Mouse (Mus musculus): Measurements from ENCODE around the gene Bicc1. TPM values are rescaled to one million over a fixed set of nuclear protein-coding genes. Genes with fewer than 3 reads are reported as not detected.

The Bicc1 gene
- polyA plus RNA-seq, 1 experiment from 2014 or later, result 4.9 TPM

GRCm38 (mm10) chr10:71093312-71093711 is 66.2 kb downstream of the Bicc1 start:
- WGBS, result 95% methylated on average over 2 of the region's 2 CpGs
- Histone ChIP-seq H3K4me3 (ENCODE audit: low read length) (no peak overlapping the region), H3K4me1 (ENCODE audit: control insufficient read depth, insufficient read depth, low read depth, low read length) (no peaks in the 10 kb centered on the region), H3K27me3 (replicated peaks; ENCODE audit: control insufficient read depth, insufficient read depth, low read length) (no peaks in the 10 kb centered on the region), H3K9me3 (ENCODE audit: control insufficient read depth, low read length) (no peaks in the 10 kb centered on the region), H3K9ac (ENCODE audit: low read depth, low read length) (no peak overlapping the region), H3K4me2 (ENCODE audit: low read length) (no peak overlapping the region), H3K27ac (ENCODE audit: low read depth, low read length) (no peak overlapping the region), H3K36me3 (ENCODE audit: control insufficient read depth, insufficient read depth, low read length) (no peaks in the 10 kb centered on the region)
- ATAC-seq, result no peak

- ATAC-seq, result no peak
- Histone ChIP-seq H3K4me3 (ENCODE audit: low read length) (no peak overlapping the region), H3K9me3 (ENCODE audit: control insufficient read depth, low read length) (no peaks in the 10 kb centered on the region), H3K9ac (ENCODE audit: low read depth, low read length) (no peak overlapping the region), H3K27me3 (replicated peaks; ENCODE audit: control insufficient read depth, insufficient read depth, low read length) (no peaks in the 10 kb centered on the region), H3K4me1 (ENCODE audit: control insufficient read depth, insufficient read depth, low read depth, low read length) (no peaks in the 10 kb centered on the region), H3K4me2 (ENCODE audit: low read length) (no peak overlapping the region), H3K36me3 (ENCODE audit: control insufficient read depth, insufficient read depth, low read length) (no peaks in the 10 kb centered on the region), H3K27ac (ENCODE audit: low read depth, low read length) (no peak overlapping the region)
- WGBS, result 88% methylated on average over 4 of the region's 4 CpGs
Measured at GRCm38 (mm10) chr10:71087359-71087716, 72.2 kb downstream of the Bicc1 start.

- no peaks in the 10 kb centered on the region for H3K9me3 ChIP-seq (ENCODE audit: control insufficient read depth, low read length)
- no peak overlapping the region for H3K4me3 ChIP-seq (ENCODE audit: low read length)
- no peak overlapping the region for H3K27ac ChIP-seq (ENCODE audit: low read depth, low read length)
- 90% methylated on average over 4 of the region's 4 CpGs for WGBS
- no peak overlapping the region for H3K4me2 ChIP-seq (ENCODE audit: low read length)
- H3K4me1 ChIP-seq (ENCODE audit: control insufficient read depth, insufficient read depth, low read depth, low read length), result no peaks in the 10 kb centered on the region
- no peak overlapping the region for H3K9ac ChIP-seq (ENCODE audit: low read depth, low read length)
- ATAC-seq, result no peak
- H3K36me3 ChIP-seq (ENCODE audit: control insufficient read depth, insufficient read depth, low read length), result no peaks in the 10 kb centered on the region
- H3K27me3 ChIP-seq (replicated peaks; ENCODE audit: control insufficient read depth, insufficient read depth, low read length), result no peaks in the 10 kb centered on the region
Measured at GRCm38 (mm10) chr10:71086571-71087358, 72.7 kb downstream of the Bicc1 start.

GRCm38 (mm10) chr10:71082986-71083385 is 76.5 kb downstream of the Bicc1 start:
- 84% methylated on average over 6 of the region's 6 CpGs for WGBS
- no peak for ATAC-seq
- Histone ChIP-seq H3K9me3 (ENCODE audit: control insufficient read depth, low read length) (no peaks in the 10 kb centered on the region), H3K36me3 (ENCODE audit: control insufficient read depth, insufficient read depth, low read length) (no peaks in the 10 kb centered on the region), H3K27me3 (replicated peaks; ENCODE audit: control insufficient read depth, insufficient read depth, low read length) (no peaks in the 10 kb centered on the region), H3K9ac (ENCODE audit: low read depth, low read length) (no peak overlapping the region), H3K4me3 (ENCODE audit: low read length) (no peak overlapping the region), H3K4me1 (ENCODE audit: control insufficient read depth, insufficient read depth, low read depth, low read length) (no peaks in the 10 kb centered on the region), H3K4me2 (ENCODE audit: low read length) (no peak overlapping the region), H3K27ac (ENCODE audit: low read depth, low read length) (no peak overlapping the region)

GRCm38 (mm10) chr10:71078856-71079255 is 80.6 kb downstream of the Bicc1 start:
- Histone ChIP-seq H3K9me3 (ENCODE audit: control insufficient read depth, low read length) (no peaks in the 10 kb centered on the region), H3K36me3 (ENCODE audit: control insufficient read depth, insufficient read depth, low read length) (no peaks in the 10 kb centered on the region), H3K27ac (ENCODE audit: low read depth, low read length) (no peak overlapping the region), H3K9ac (ENCODE audit: low read depth, low read length) (no peak overlapping the region), H3K4me3 (ENCODE audit: low read length) (no peak overlapping the region), H3K4me1 (ENCODE audit: control insufficient read depth, insufficient read depth, low read depth, low read length) (no peaks in the 10 kb centered on the region), H3K27me3 (replicated peaks; ENCODE audit: control insufficient read depth, insufficient read depth, low read length) (no peaks in the 10 kb centered on the region), H3K4me2 (ENCODE audit: low read length) (no peak overlapping the region)
- 96% methylated on average over 5 of the region's 5 CpGs for WGBS
- ATAC-seq, result no peak

GRCm38 (mm10) chr10:71065009-71065408 is 94.5 kb downstream of the Bicc1 start:
- no peaks in the 10 kb centered on the region for H3K27me3 ChIP-seq (replicated peaks; ENCODE audit: control insufficient read depth, insufficient read depth, low read length)
- no peak overlapping the region for H3K4me2 ChIP-seq (ENCODE audit: low read length)
- H3K27ac ChIP-seq (ENCODE audit: low read depth, low read length), result no peak overlapping the region
- 86% methylated on average over 4 of the region's 4 CpGs for WGBS
- H3K9me3 ChIP-seq (ENCODE audit: control insufficient read depth, low read length), result no peaks in the 10 kb centered on the region
- H3K4me3 ChIP-seq (ENCODE audit: low read length), result no peak overlapping the region
- no peak overlapping the region for H3K9ac ChIP-seq (ENCODE audit: low read depth, low read length)
- no peaks in the 10 kb centered on the region for H3K4me1 ChIP-seq (ENCODE audit: control insufficient read depth, insufficient read depth, low read depth, low read length)
- ATAC-seq, result no peak
- no peaks in the 10 kb centered on the region for H3K36me3 ChIP-seq (ENCODE audit: control insufficient read depth, insufficient read depth, low read length)

GRCm38 (mm10) chr10:71064576-71064975 is 94.9 kb downstream of the Bicc1 start:
- Histone ChIP-seq H3K27me3 (replicated peaks; ENCODE audit: control insufficient read depth, insufficient read depth, low read length) (no peaks in the 10 kb centered on the region), H3K9me3 (ENCODE audit: control insufficient read depth, low read length) (no peaks in the 10 kb centered on the region), H3K4me1 (ENCODE audit: control insufficient read depth, insufficient read depth, low read depth, low read length) (no peaks in the 10 kb centered on the region), H3K4me3 (ENCODE audit: low read length) (no peak overlapping the region), H3K27ac (ENCODE audit: low read depth, low read length) (no peak overlapping the region), H3K9ac (ENCODE audit: low read depth, low read length) (no peak overlapping the region), H3K4me2 (ENCODE audit: low read length) (no peak overlapping the region), H3K36me3 (ENCODE audit: control insufficient read depth, insufficient read depth, low read length) (no peaks in the 10 kb centered on the region)
- 94% methylated on average over 6 of the region's 6 CpGs for whole genome bisulfite sequencing
- no peak for ATAC-seq

- no peaks in the 10 kb centered on the region for H3K27me3 ChIP-seq (replicated peaks; ENCODE audit: control insufficient read depth, insufficient read depth, low read length)
- no peak overlapping the region for H3K4me2 ChIP-seq (ENCODE audit: low read length)
- peaks cover 12% of the 10 kb centered on the region for H3K4me1 ChIP-seq (ENCODE audit: control insufficient read depth, insufficient read depth, low read depth, low read length)
- ATAC-seq, result no peak
- H3K9ac ChIP-seq (ENCODE audit: low read depth, low read length), result no peak overlapping the region
- WGBS, result 74% methylated on average over 6 of the region's 6 CpGs
- H3K27ac ChIP-seq (ENCODE audit: low read depth, low read length), result no peak overlapping the region
- no peaks in the 10 kb centered on the region for H3K36me3 ChIP-seq (ENCODE audit: control insufficient read depth, insufficient read depth, low read length)
- H3K4me3 ChIP-seq (ENCODE audit: low read length), result no peak overlapping the region
- no peaks in the 10 kb centered on the region for H3K9me3 ChIP-seq (ENCODE audit: control insufficient read depth, low read length)
Measured at GRCm38 (mm10) chr10:71062151-71062550, 97.3 kb downstream of the Bicc1 start.

- WGBS, result 78% methylated on average over 2 of the region's 2 CpGs
- Histone ChIP-seq H3K4me1 (ENCODE audit: control insufficient read depth, insufficient read depth, low read depth, low read length) (peaks cover 12% of the 10 kb centered on the region), H3K27me3 (replicated peaks; ENCODE audit: control insufficient read depth, insufficient read depth, low read length) (no peaks in the 10 kb centered on the region), H3K9ac (ENCODE audit: low read depth, low read length) (no peak overlapping the region), H3K4me3 (ENCODE audit: low read length) (no peak overlapping the region), H3K36me3 (ENCODE audit: control insufficient read depth, insufficient read depth, low read length) (no peaks in the 10 kb centered on the region), H3K9me3 (ENCODE audit: control insufficient read depth, low read length) (no peaks in the 10 kb centered on the region), H3K27ac (ENCODE audit: low read depth, low read length) (no peak overlapping the region), H3K4me2 (ENCODE audit: low read length) (no peak overlapping the region)
- ATAC-seq, result no peak
Measured at GRCm38 (mm10) chr10:71060269-71060668, 99.2 kb downstream of the Bicc1 start.
